ENCODE assay signal across 8 mouse cellular contexts in genomic region chr5:113889181-113889906, GRCm38 (mm10). TPM values are rescaled to one million over a fixed set of nuclear protein-coding genes. Genes with fewer than 3 reads are reported as not detected.
A peak's percentile ranks its signal among the peaks of the same experiment; 100 is the strongest.
DNase-seq lines count a peak whose midpoint lies in the region; ATAC-seq and TF ChIP-seq lines count a peak whose summit lies in the region.

No protein-coding gene starts in this region.

- no peak for TF ChIP-seq CTCF in thymus, adult 2 months (IDR thresholded peaks at IDR 0.05; ENCODE audit: borderline replicate concordance, control insufficient read depth, extremely low read depth, insufficient read depth, low read length, poor library complexity)

- no peak overlapping the region; the same call in 1 of the 2 replicates for H3K9ac ChIP-seq in hindbrain, embryonic 13.5 days

- peaks cover 4% of the 10 kb centered on the region; the same call in 1 of the 2 replicates for H3K4me1 ChIP-seq in thymus, adult 2 months (replicated peaks; ENCODE audit: control insufficient read depth, insufficient read depth, low read length)
- H3K4me1 ChIP-seq in hindbrain, embryonic 13.5 days (replicated peaks) = peaks cover 67% of the 10 kb centered on the region

- peak overlapping the region; percentile 23 for H3K4me2 ChIP-seq in hindbrain, embryonic 13.5 days

- H3K27me3 ChIP-seq in thymus, adult 2 months (ENCODE audit: control insufficient read depth, insufficient read depth, low read length) = no peaks in the 10 kb centered on the region
- no peaks in the 10 kb centered on the region for H3K27me3 ChIP-seq in hindbrain, embryonic 13.5 days

- no peak for ATAC-seq in hindbrain, embryonic 13.5 days (ENCODE audit: low FRiP score)

- no peak overlapping the region for H3K4me3 ChIP-seq in thymus, adult 2 months (ENCODE audit: control insufficient read depth, insufficient read depth, low read length)
- H3K4me3 ChIP-seq in hindbrain, embryonic 13.5 days = no peak overlapping the region

- no peaks in the 10 kb centered on the region for H3K9me3 ChIP-seq in hindbrain, embryonic 13.5 days

- H3K27ac ChIP-seq in thymus, adult 2 months (ENCODE audit: control insufficient read depth, insufficient read depth, low read length) = no peak overlapping the region
- peak overlapping the region; percentile 86 for H3K27ac ChIP-seq in hindbrain, embryonic 13.5 days

- H3K36me3 ChIP-seq in thymus, adult 2 months (ENCODE audit: control insufficient read depth, insufficient read depth, low read length) = no peaks in the 10 kb centered on the region
- peaks cover 3% of the 10 kb centered on the region; the same call in 1 of the 2 replicates for H3K36me3 ChIP-seq in hindbrain, embryonic 13.5 days

- 83% methylated on average over 19 of the region's 19 CpGs for WGBS in thymus, adult 2 months
- 26% methylated on average over 19 of the region's 19 CpGs for WGBS in hindbrain, embryonic 13.5 days

- TF ChIP-seq POLR2A in thymus, adult 2 months (IDR thresholded peaks at IDR 0.05; ENCODE audit: control insufficient read depth, extremely low read depth, insufficient read depth, low read length, poor library complexity) = no peak

- peak; percentile 52 for DNase-seq in thymus, postnatal 0 days (ENCODE audit: low spot score)
- DNase-seq in thymus, adult 2 months = no peak
- peak; percentile 36 for DNase-seq in liver
- DNase-seq in yolk sac, embryonic 10.5 days (ENCODE audit: low spot score) = peak; percentile 73
- DNase-seq in layer of hippocampus, postnatal 25 days (ENCODE audit: extremely low spot score in 1 of 2, low spot score in 1 of 2) = no peak
- DNase-seq in thymus, postnatal 10 days (ENCODE audit: low spot score in 2 of 2) = no peak
- no peak for DNase-seq in right cerebral cortex, adult 2 months (ENCODE audit: low spot score in 2 of 2)

RNA-seq across cellular contexts. Expression of gene Coro1c, which starts 19.2 kb away (rescaled TPM):
- 71.3 and 75.3 TPM in 2 replicates for polyA plus RNA-seq in thymus, postnatal 0 days (2015; fragmentation: Nextera tagmentation; extraction: Ambion mirVana)
- 67.8 and 78.3 TPM in 2 replicates for polyA plus RNA-seq in thymus, adult 2 months (2012; rRNA removed)
- polyA plus RNA-seq in hindbrain, embryonic 13.5 days (2015; fragmentation: Nextera tagmentation; extraction: Ambion mirVana) = 176 and 190 TPM in 2 replicates
- 10 to 100 TPM; 82.7 to 91.6 TPM for total RNA-seq in layer of hippocampus, postnatal 25 days (2021)

RNA-seq across cellular contexts. Expression of gene Selplg, which starts 56.9 kb away (rescaled TPM):
- polyA plus RNA-seq in thymus, postnatal 0 days (2015; fragmentation: Nextera tagmentation; extraction: Ambion mirVana) = 205 and 252 TPM in 2 replicates
- polyA plus RNA-seq in thymus, adult 2 months (2012; rRNA removed) = 755 and 783 TPM in 2 replicates
- 1.7 and 1.9 TPM in 2 replicates for polyA plus RNA-seq in hindbrain, embryonic 13.5 days (2015; fragmentation: Nextera tagmentation; extraction: Ambion mirVana)
- total RNA-seq in layer of hippocampus, postnatal 25 days (2021) = 10 to 100 TPM; 29.3 to 33.5 TPM

Comparison
In these comparisons a context has a peak if more than half of its experiments do, and no peak if none do; other contexts are left out.
1. DNase-seq: peak in thymus, postnatal 0 days (single experiment), liver (single experiment) and yolk sac, embryonic 10.5 days (single experiment); none in thymus, adult 2 months (single experiment), layer of hippocampus, postnatal 25 days (0 of 2), thymus, postnatal 10 days (0 of 2) and right cerebral cortex, adult 2 months (0 of 2).
2. RNA of gene Selplg, which starts 56.9 kb away (polyA plus RNA-seq): 755 to 783 TPM in thymus, adult 2 months and 205 to 252 TPM in thymus, postnatal 0 days; 1.7 to 1.9 TPM in hindbrain, embryonic 13.5 days; every median in the first group is over 10 times any median in the second.